Comparison of ENCODE assay signal across 9 mouse cellular contexts in the genomic region with DNA sequence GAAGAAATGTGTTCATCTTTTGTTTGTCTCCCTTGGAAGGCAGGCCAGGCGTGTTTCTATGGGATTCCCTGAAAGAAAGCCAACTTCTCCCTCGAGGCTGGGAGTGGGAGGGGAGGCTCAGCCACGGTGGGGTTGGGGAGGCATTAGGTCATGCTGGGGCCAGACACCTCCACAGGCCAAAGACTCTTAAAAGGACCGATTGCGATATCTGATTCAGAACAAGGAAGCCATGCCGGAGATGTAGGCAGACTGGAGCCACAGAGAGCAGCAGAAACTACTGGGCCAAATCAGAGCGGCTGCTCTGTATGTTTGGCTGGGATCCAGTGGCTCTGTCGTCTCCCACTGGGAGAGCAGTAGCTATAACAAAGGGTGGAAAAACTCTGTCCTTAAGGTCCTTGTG. TPM values are rescaled to one million over a fixed set of nuclear protein-coding genes. Genes with fewer than 3 reads are reported as not detected.
DNase-seq lines count a peak whose midpoint lies in the region; ATAC-seq and TF ChIP-seq lines count a peak whose summit lies in the region.
"Had no signal": no experiment of that assay in that cellular context is flagged by ENCODE, and none has a peak within 500 bp of the region (broad histone marks: within the 10 kb centered on the region; RNA-seq: fewer than 3 reads in every experiment).

No protein-coding gene starts in this region.

- no peaks in the 10 kb centered on the region for H3K4me1 ChIP-seq in lung, embryonic 14.5 days (ENCODE audit: insufficient read depth)
- peaks cover 15% of the 10 kb centered on the region for H3K4me1 ChIP-seq in embryonic facial prominence, embryonic 10.5 days
- peaks cover 17% of the 10 kb centered on the region for H3K4me1 ChIP-seq in neural tube, embryonic 12.5 days

- H3K9ac ChIP-seq in lung, embryonic 14.5 days = no peak overlapping the region
- H3K9ac ChIP-seq in neural tube, embryonic 12.5 days = no peak overlapping the region

- peak; percentile 64 for DNase-seq in lung, embryonic 14.5 days
- DNase-seq in lung, postnatal 36 days = no peak
- DNase-seq in embryonic facial prominence, embryonic 10.5 days (ENCODE audit: low spot score) = no peak
- peak; percentile 57 for DNase-seq in heart, postnatal 4 days
- DNase-seq in thymus, postnatal 25 days = no peak

- H3K36me3 ChIP-seq in lung, embryonic 14.5 days (ENCODE audit: insufficient read depth) = no peaks in the 10 kb centered on the region
- H3K36me3 ChIP-seq in embryonic facial prominence, embryonic 10.5 days (replicated peaks) = no peaks in the 10 kb centered on the region; the same call in 1 of the 2 replicates
- H3K36me3 ChIP-seq in neural tube, embryonic 12.5 days = no peaks in the 10 kb centered on the region

- peak; percentile 63 for ATAC-seq in lung, embryonic 14.5 days (ENCODE audit: insufficient read depth)
- ATAC-seq in neural tube, embryonic 12.5 days (ENCODE audit: low FRiP score, low read depth) = 0 out of 2 replicates have a peak, but pooled peaks have one; percentile 36
- ATAC-seq in erythroblast, adult 5-6 weeks (replicated peaks; ENCODE audit: low FRiP score, poor library complexity, severe bottlenecking) = no peak

- H3K4me3 ChIP-seq in lung, embryonic 14.5 days (ENCODE audit: low read depth, low read length) = no peak overlapping the region
- H3K4me3 ChIP-seq in embryonic facial prominence, embryonic 10.5 days = no peak overlapping the region
- H3K4me3 ChIP-seq in neural tube, embryonic 12.5 days = no peak overlapping the region

- no peak for TF ChIP-seq CTCF in lung, embryonic 14.5 days (IDR thresholded peaks at IDR 0.05; ENCODE audit: low read depth)

- H3K4me2 ChIP-seq in lung, embryonic 14.5 days = 0 out of 2 replicates have a peak overlapping the region, but pooled peaks have one; percentile 1
- H3K4me2 ChIP-seq in neural tube, embryonic 12.5 days (replicated peaks) = no peak overlapping the region; the same call in 1 of the 2 replicates

- H3K27ac ChIP-seq in lung, embryonic 14.5 days (ENCODE audit: low read depth) = peak overlapping the region; percentile 42; the same call in 1 of the 2 replicates
- peak overlapping the region; percentile 57 for H3K27ac ChIP-seq in embryonic facial prominence, embryonic 10.5 days (replicated peaks)
- H3K27ac ChIP-seq in neural tube, embryonic 12.5 days = no peak overlapping the region

- WGBS in lung, embryonic 14.5 days = 20% methylated on average over 8 of the region's 8 CpGs
- WGBS in embryonic facial prominence, embryonic 10.5 days = 56% methylated on average over 8 of the region's 8 CpGs
- 31% methylated on average over 8 of the region's 8 CpGs for WGBS in neural tube, embryonic 12.5 days

- no peaks in the 10 kb centered on the region for H3K27me3 ChIP-seq in lung, embryonic 14.5 days (ENCODE audit: insufficient read depth, low read length)
- H3K27me3 ChIP-seq in embryonic facial prominence, embryonic 10.5 days (replicated peaks; ENCODE audit: low read depth, poor library complexity, severe bottlenecking) = no peaks in the 10 kb centered on the region
- no peaks in the 10 kb centered on the region for H3K27me3 ChIP-seq in neural tube, embryonic 12.5 days (replicated peaks)

- no peaks in the 10 kb centered on the region for H3K9me3 ChIP-seq in lung, embryonic 14.5 days (ENCODE audit: low read depth, low read length)
- H3K9me3 ChIP-seq in embryonic facial prominence, embryonic 10.5 days = no peaks in the 10 kb centered on the region
- no peaks in the 10 kb centered on the region for H3K9me3 ChIP-seq in neural tube, embryonic 12.5 days

RNA-seq across cellular contexts. Expression of a gene that starts 1.3 kb away (rescaled TPM):
- polyA plus RNA-seq in lung, embryonic 14.5 days (2014; fragmentation: Nextera tagmentation; extraction: Ambion mirVana) = not detected in 2 replicates
- polyA plus RNA-seq in embryonic facial prominence, embryonic 10.5 days (2016; fragmentation: Nextera tagmentation; extraction: Ambion mirVana) = not detected in 2 replicates
- not detected for total RNA-seq in heart, postnatal 4 days (2021)
- 0.24 TPM in 1 of 2 replicates, not detected in the other for polyA plus RNA-seq in neural tube, embryonic 12.5 days (2016; fragmentation: Nextera tagmentation; extraction: Ambion mirVana)
- not detected in 2 replicates for total RNA-seq in erythroblast, adult 5-6 weeks (2015; ENCODE audit: low replicate concordance)
- not detected in 2 replicates for total RNA-seq in erythroblast, adult 5-6 weeks (2017; ENCODE audit: low replicate concordance)
- polyA plus RNA-seq: embryonic facial prominence, embryonic 11.5 days; large intestine, adult 2 months had no signal

Comparison
In these comparisons a context has a peak if more than half of its experiments do, and no peak if none do; other contexts are left out.
1. DNase-seq: peak in lung, embryonic 14.5 days (single experiment) and heart, postnatal 4 days (single experiment); none in lung, postnatal 36 days (single experiment), embryonic facial prominence, embryonic 10.5 days (single experiment) and thymus, postnatal 25 days (single experiment).